In genomic region chr3:157109308-157109707, GRCm38 (mm10) we compare ENCODE assay signal across 11 mouse cellular contexts.
A peak's percentile ranks its signal among the peaks of the same experiment; 100 is the strongest.
DNase-seq lines count a peak whose midpoint lies in the region; ATAC-seq lines count a peak whose summit lies in the region.
"Had no signal": no experiment of that assay in that cellular context is flagged by ENCODE, and none has a peak within 500 bp of the region (broad histone marks: within the 10 kb centered on the region; RNA-seq: fewer than 3 reads in every experiment).

No protein-coding gene starts in this region.

- H3K4me3 ChIP-seq in embryonic facial prominence, embryonic 14.5 days (ENCODE audit: low read depth, low read length) = no peak overlapping the region
- H3K4me3 ChIP-seq in hindbrain, embryonic 16.5 days (ENCODE audit: low read length) = no peak overlapping the region
- H3K4me3 ChIP-seq in neural tube, embryonic 13.5 days = no peak overlapping the region
- H3K4me3 ChIP-seq: embryonic facial prominence, embryonic 12.5 days; limb, embryonic 15.5 days; stomach, embryonic 15.5 days had no signal

- no peaks in the 10 kb centered on the region for H3K9me3 ChIP-seq in embryonic facial prominence, embryonic 14.5 days (ENCODE audit: control insufficient read depth, low read length)
- H3K9me3 ChIP-seq in hindbrain, embryonic 16.5 days (ENCODE audit: control insufficient read depth, low read length) = no peaks in the 10 kb centered on the region
- H3K9me3 ChIP-seq in neural tube, embryonic 13.5 days = no peaks in the 10 kb centered on the region
- H3K9me3 ChIP-seq: embryonic facial prominence, embryonic 12.5 days; limb, embryonic 15.5 days; stomach, embryonic 15.5 days had no signal

- H3K4me1 ChIP-seq in embryonic facial prominence, embryonic 14.5 days (ENCODE audit: control insufficient read depth, insufficient read depth, low read length) = no peaks in the 10 kb centered on the region
- H3K4me1 ChIP-seq in hindbrain, embryonic 16.5 days (ENCODE audit: control insufficient read depth, insufficient read depth, low read depth, low read length) = no peaks in the 10 kb centered on the region
- no peaks in the 10 kb centered on the region for H3K4me1 ChIP-seq in neural tube, embryonic 13.5 days (replicated peaks)
- H3K4me1 ChIP-seq: embryonic facial prominence, embryonic 12.5 days; limb, embryonic 15.5 days; stomach, embryonic 15.5 days had no signal

- H3K27me3 ChIP-seq in embryonic facial prominence, embryonic 14.5 days (replicated peaks; ENCODE audit: control insufficient read depth, insufficient read depth, low read length) = no peaks in the 10 kb centered on the region
- no peaks in the 10 kb centered on the region for H3K27me3 ChIP-seq in hindbrain, embryonic 16.5 days (replicated peaks; ENCODE audit: control insufficient read depth, insufficient read depth, low read length)
- no peaks in the 10 kb centered on the region for H3K27me3 ChIP-seq in neural tube, embryonic 13.5 days
- H3K27me3 ChIP-seq: embryonic facial prominence, embryonic 12.5 days; limb, embryonic 15.5 days; stomach, embryonic 15.5 days had no signal

- no peaks in the 10 kb centered on the region for H3K36me3 ChIP-seq in embryonic facial prominence, embryonic 14.5 days (ENCODE audit: control insufficient read depth, insufficient read depth, low read length)
- H3K36me3 ChIP-seq in hindbrain, embryonic 16.5 days (ENCODE audit: control insufficient read depth, insufficient read depth, low read length) = no peaks in the 10 kb centered on the region
- no peaks in the 10 kb centered on the region for H3K36me3 ChIP-seq in neural tube, embryonic 13.5 days
- H3K36me3 ChIP-seq: embryonic facial prominence, embryonic 12.5 days; limb, embryonic 15.5 days; stomach, embryonic 15.5 days had no signal

- H3K9ac ChIP-seq in embryonic facial prominence, embryonic 14.5 days (ENCODE audit: low read depth, low read length) = no peak overlapping the region
- H3K9ac ChIP-seq in hindbrain, embryonic 16.5 days (ENCODE audit: low read depth, low read length) = no peak overlapping the region
- no peak overlapping the region for H3K9ac ChIP-seq in neural tube, embryonic 13.5 days
- H3K9ac ChIP-seq: embryonic facial prominence, embryonic 12.5 days; limb, embryonic 15.5 days; stomach, embryonic 15.5 days had no signal

- H3K4me2 ChIP-seq in embryonic facial prominence, embryonic 14.5 days (ENCODE audit: low read depth, low read length) = no peak overlapping the region
- no peak overlapping the region for H3K4me2 ChIP-seq in hindbrain, embryonic 16.5 days (ENCODE audit: low read length)
- H3K4me2 ChIP-seq in neural tube, embryonic 13.5 days = no peak overlapping the region
- H3K4me2 ChIP-seq: embryonic facial prominence, embryonic 12.5 days; limb, embryonic 15.5 days; stomach, embryonic 15.5 days had no signal

- peak; percentile 82; the same call in 1 of the 2 replicates for ATAC-seq in embryonic facial prominence, embryonic 14.5 days (ENCODE audit: low read depth)
- peak; percentile 79 for ATAC-seq in hindbrain, embryonic 16.5 days
- peak; percentile 71 for ATAC-seq in neural tube, embryonic 13.5 days (ENCODE audit: low read depth)
- ATAC-seq in inflammation-experienced regulatory T-cells, adult 6 months = no peak

- H3K27ac ChIP-seq in embryonic facial prominence, embryonic 14.5 days (replicated peaks; ENCODE audit: low read depth, low read length) = no peak overlapping the region
- no peak overlapping the region for H3K27ac ChIP-seq in hindbrain, embryonic 16.5 days (ENCODE audit: low read depth, low read length)
- no peak overlapping the region for H3K27ac ChIP-seq in neural tube, embryonic 13.5 days (replicated peaks)
- H3K27ac ChIP-seq: embryonic facial prominence, embryonic 12.5 days; limb, embryonic 15.5 days; stomach, embryonic 15.5 days had no signal

- DNase-seq in adrenal gland, adult (ENCODE audit: inconsistent age in 2 of 2, low spot score in 1 of 2) = peak; percentile 7 to 66
- no peak for DNase-seq in adrenal gland, adult 18-20 months (ENCODE audit: low spot score in 2 of 2)
- peak; percentile 75 for DNase-seq in adrenal gland, postnatal 10 days
- peak; percentile 73 for DNase-seq in embryonic facial prominence, embryonic 14.5 days (ENCODE audit: low spot score)
- DNase-seq in left cerebral cortex, adult 18-20 months (ENCODE audit: low spot score in 2 of 2) = peak; percentile 62 to 65

Comparison
In these comparisons a context has a peak if more than half of its experiments do, and no peak if none do; other contexts are left out.
1. DNase-seq: peak in adrenal gland, adult (2 of 2), adrenal gland, postnatal 10 days (single experiment), embryonic facial prominence, embryonic 14.5 days (single experiment) and left cerebral cortex, adult 18-20 months (2 of 2); none in adrenal gland, adult 18-20 months (0 of 2).